Comparison of ENCODE assay signal across 8 mouse cellular contexts in the genomic region with DNA sequence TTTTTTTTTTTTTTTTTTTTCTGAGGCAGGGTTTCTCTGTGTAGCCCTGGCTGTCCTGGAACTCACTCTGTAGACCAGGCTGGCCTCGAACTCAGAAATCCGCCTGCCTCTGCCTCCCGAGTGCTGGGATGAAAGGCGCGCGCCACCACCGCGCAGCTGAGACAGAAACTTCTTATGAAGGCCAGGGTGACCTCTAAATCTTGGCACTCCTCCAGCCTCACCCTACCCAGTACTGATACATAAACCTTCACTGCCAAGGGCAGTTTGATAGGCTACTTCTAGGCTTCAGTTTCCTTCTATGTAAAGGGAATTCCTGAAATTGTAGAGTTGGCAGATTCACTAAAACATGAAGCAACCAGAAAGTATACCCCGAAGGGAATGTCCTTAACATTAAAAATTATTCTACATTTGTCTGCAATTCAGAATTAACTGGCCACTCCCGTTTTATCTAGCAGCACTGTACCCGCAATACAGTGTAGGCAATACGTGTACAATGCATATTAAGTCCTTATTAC. TPM values are rescaled to one million over a fixed set of nuclear protein-coding genes. Genes with fewer than 3 reads are reported as not detected.
DNase-seq lines count a peak whose midpoint lies in the region; ATAC-seq and TF ChIP-seq lines count a peak whose summit lies in the region.

No protein-coding gene starts in this region.

- TF ChIP-seq POLR2A in limb, embryonic 14.5 days (IDR thresholded peaks at IDR 0.05; ENCODE audit: borderline replicate concordance, extremely low read depth, insufficient read depth, insufficient read length), result no peak

- WGBS in lung, embryonic 14.5 days, result 76% methylated on average over 12 of the region's 12 CpGs
- 80% methylated on average over 12 of the region's 12 CpGs for WGBS in limb, embryonic 14.5 days

- no peak for ATAC-seq in lung, embryonic 14.5 days (ENCODE audit: insufficient read depth)
- ATAC-seq in limb, embryonic 14.5 days (ENCODE audit: low FRiP score, low read depth), result no peak

- DNase-seq in lung, embryonic 14.5 days, result peak; percentile 30
- DNase-seq in lung, postnatal 25 days (ENCODE audit: low spot score), result no peak
- peak; percentile 31 for DNase-seq in brain, adult 2 months (ENCODE audit: low read depth, low spot score)
- peak; percentile 5 to 10 for DNase-seq in heart, postnatal 10 days
- peak; percentile 26 for DNase-seq in limb, embryonic 14.5 days (ENCODE audit: low spot score)
- no peak for DNase-seq in thymus, adult 18-20 months
- DNase-seq in frontal cortex, postnatal 25 days (ENCODE audit: low spot score in 2 of 2), result no peak
- DNase-seq in embryo, embryonic 11 days, result no peak

- no peaks in the 10 kb centered on the region for H3K36me3 ChIP-seq in lung, embryonic 14.5 days (ENCODE audit: insufficient read depth)
- H3K36me3 ChIP-seq in limb, embryonic 14.5 days (ENCODE audit: control insufficient read depth, insufficient read depth, low read length), result no peaks in the 10 kb centered on the region

- peak overlapping the region; percentile 93 for H3K27ac ChIP-seq in lung, embryonic 14.5 days (ENCODE audit: low read depth)
- peak overlapping the region; percentile 87; the same call in 1 of the 2 replicates for H3K27ac ChIP-seq in limb, embryonic 14.5 days (replicated peaks; ENCODE audit: low read depth, low read length)

- intact Hi-C loops in heart, postnatal 10 days (cut with DNase I), result loop anchor here (2.0 to 5.0 kb wide), 4 partner anchors 43 to 372 kb away; partner anchors contain the start of gene Fbxo11

- peak overlapping the region; percentile 97 for H3K4me3 ChIP-seq in lung, embryonic 14.5 days (ENCODE audit: low read depth, low read length)
- peak overlapping the region; percentile 94 for H3K4me3 ChIP-seq in limb, embryonic 14.5 days (replicated peaks; ENCODE audit: low read length)

- H3K9me3 ChIP-seq in lung, embryonic 14.5 days (ENCODE audit: low read depth, low read length), result no peaks in the 10 kb centered on the region; the same call in 1 of the 2 replicates
- no peaks in the 10 kb centered on the region for H3K9me3 ChIP-seq in limb, embryonic 14.5 days (ENCODE audit: control insufficient read depth, low read length)

- no peaks in the 10 kb centered on the region for H3K4me1 ChIP-seq in lung, embryonic 14.5 days (ENCODE audit: insufficient read depth)
- H3K4me1 ChIP-seq in limb, embryonic 14.5 days (ENCODE audit: control insufficient read depth, insufficient read depth, low read length), result no peaks in the 10 kb centered on the region

- H3K27me3 ChIP-seq in lung, embryonic 14.5 days (ENCODE audit: insufficient read depth, low read length), result no peaks in the 10 kb centered on the region
- no peaks in the 10 kb centered on the region for H3K27me3 ChIP-seq in limb, embryonic 14.5 days (ENCODE audit: control insufficient read depth, insufficient read depth, low read length)

- H3K4me2 ChIP-seq in lung, embryonic 14.5 days, result peak overlapping the region; percentile 64
- peak overlapping the region; percentile 82 for H3K4me2 ChIP-seq in limb, embryonic 14.5 days (replicated peaks; ENCODE audit: low read depth, low read length, severe bottlenecking)

- H3K9ac ChIP-seq in lung, embryonic 14.5 days, result peak overlapping the region; percentile 89
- peak overlapping the region; percentile 88 for H3K9ac ChIP-seq in limb, embryonic 14.5 days (ENCODE audit: low read depth, low read length, severe bottlenecking)

- no peak for TF ChIP-seq CTCF in lung, embryonic 14.5 days (IDR thresholded peaks at IDR 0.05; ENCODE audit: low read depth)

RNA-seq across cellular contexts. Expression of gene Foxn2, which starts 0.9 kb away (rescaled TPM):
- 15.1 and 15.3 TPM in 2 replicates for polyA plus RNA-seq in lung, embryonic 14.5 days (2014; fragmentation: Nextera tagmentation; extraction: Ambion mirVana)
- total RNA-seq in heart, postnatal 10 days (2021), result 10 to 100 TPM; 12.9 to 14.2 TPM
- polyA plus RNA-seq in limb, embryonic 14.5 days (2012; rRNA removed), result 7.6 and 8.6 TPM in 2 replicates
- polyA plus RNA-seq in limb, embryonic 14.5 days (2014; fragmentation: Nextera tagmentation; extraction: Ambion mirVana), result 11.6 and 12.6 TPM in 2 replicates

Comparison
In these comparisons a context has a peak if more than half of its experiments do, and no peak if none do; other contexts are left out.
1. DNase-seq: peak in lung, embryonic 14.5 days (single experiment), brain, adult 2 months (single experiment), heart, postnatal 10 days (2 of 2) and limb, embryonic 14.5 days (single experiment); none in lung, postnatal 25 days (single experiment), thymus, adult 18-20 months (0 of 2), frontal cortex, postnatal 25 days (0 of 2) and embryo, embryonic 11 days (single experiment).